Mouse (Mus musculus): ENCODE data around the gene Hbs1l.
A peak's percentile ranks its signal among the peaks of the same experiment; 100 is the strongest.

Hbs1l gene

DNA sequence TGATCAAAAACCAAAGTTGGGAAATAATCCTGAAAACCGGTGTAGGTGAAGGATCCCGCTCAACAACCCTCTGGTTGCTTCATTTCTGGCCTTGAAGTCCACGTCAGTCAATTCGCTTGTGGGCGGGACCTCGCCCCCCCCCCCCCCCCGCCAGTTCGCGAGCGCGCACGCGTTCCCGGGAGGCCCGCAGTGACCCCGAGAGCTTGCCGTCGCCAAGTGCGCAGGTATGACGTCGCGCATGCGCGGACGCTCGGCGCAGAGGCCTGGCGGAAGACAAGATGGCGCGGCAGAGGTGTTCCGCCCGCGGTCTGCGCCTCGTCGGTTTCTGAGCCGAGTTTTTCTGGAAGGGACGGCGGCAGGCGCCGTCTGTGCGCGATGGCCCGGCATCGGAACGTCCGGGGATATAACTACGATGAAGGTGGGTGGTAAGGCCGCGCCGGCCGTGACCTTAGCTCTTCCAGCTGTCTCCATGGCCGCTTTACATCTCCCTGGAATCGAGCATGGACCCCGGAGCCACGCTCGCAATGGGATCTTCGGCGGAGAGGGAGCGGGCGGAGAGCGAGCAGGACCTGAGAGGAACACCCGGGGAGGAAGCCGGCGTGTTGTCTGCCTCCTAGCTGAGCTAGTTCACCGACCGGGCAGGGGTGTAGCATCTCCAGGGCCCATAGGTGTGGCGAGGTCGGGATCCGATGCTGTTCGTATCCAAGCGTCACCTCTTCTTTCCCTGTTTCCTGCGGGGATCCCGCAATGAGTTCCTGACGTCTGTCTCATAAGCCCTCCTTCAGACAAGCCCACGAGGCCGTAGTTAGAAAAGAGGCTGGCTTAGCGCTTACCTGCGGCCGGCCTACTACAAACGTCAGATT, at the start of gene Hbs1l:
Hbs1l (plus strand) TSS at position 221 of the 863 bp plus-strand sequence.
- DNase-seq, result peak; percentile 95

DNA sequence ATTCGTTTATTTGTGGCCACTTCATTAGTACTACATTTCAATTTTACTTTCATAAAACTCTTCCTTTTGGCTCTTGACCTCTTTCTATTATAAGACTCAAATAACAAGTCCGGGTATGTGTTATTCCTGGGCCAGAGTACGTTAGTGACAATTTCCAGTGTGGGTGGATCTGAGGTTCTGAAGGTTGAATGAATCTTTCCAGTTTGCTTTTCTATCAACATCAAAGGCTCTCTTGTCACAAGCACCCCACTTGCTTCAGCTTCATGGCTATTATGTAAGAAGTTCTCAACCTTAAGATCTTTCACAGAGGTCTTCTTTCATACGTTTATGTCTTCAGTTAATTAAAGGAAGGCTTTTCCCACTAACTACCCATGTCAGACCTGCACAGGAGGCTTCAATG, 47.2 kb upstream of the Hbs1l start:
- DNase-seq, result no peak

GRCm38 (mm10) chr10:21251881-21252534, 43.8 kb upstream of the Hbs1l start:
- DNase-seq, result peak; percentile 90

DNA sequence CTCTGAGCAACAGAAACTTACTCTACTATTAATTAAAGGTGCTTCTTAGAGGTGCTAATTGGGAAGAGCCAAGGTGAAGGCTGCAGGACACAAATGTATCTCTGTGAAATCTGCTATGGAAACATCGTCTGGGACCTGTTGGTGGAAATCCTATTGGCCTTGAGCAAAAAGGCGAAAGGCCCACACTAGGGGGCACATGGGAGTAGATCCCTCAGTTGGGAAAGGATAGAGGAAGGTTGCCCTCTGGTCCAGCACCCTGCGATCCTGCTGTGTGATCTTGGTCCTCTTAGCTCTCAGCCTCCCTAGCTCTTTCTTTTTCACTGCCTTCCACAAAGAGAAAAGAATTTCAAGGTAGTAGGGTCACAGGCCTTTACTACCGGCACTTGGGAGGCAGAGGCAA, 43.0 kb upstream of the Hbs1l start:
- peak; percentile 56 for DNase-seq

- DNase-seq, result no peak
Observed at GRCm38 (mm10) chr10:21254266-21255140, 41.3 kb upstream of the Hbs1l start.

DNA sequence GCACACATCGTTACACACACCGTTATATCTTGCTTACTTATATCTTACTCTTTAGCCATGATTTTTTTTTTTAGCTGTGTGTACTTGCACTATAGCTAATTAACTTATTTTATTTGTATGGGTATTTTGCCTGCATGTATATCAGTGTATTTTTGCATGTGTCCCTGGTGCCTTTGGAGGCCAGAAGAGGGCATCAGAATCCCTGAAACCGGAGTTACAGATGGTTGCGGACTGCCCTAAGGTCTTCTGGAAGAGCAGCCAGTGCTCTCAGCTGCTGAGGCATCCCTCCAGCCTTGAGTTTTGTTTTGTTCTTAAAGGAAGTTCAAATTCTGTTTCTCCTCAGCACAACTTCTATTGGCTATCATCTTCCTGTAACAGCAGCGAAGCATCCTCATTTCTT, 38.5 kb upstream of the Hbs1l start:
- peak; percentile 42 for DNase-seq

GRCm38 (mm10) chr10:21259649-21260048, 36.1 kb upstream of the Hbs1l start:
- DNase-seq, result no peak

DNA sequence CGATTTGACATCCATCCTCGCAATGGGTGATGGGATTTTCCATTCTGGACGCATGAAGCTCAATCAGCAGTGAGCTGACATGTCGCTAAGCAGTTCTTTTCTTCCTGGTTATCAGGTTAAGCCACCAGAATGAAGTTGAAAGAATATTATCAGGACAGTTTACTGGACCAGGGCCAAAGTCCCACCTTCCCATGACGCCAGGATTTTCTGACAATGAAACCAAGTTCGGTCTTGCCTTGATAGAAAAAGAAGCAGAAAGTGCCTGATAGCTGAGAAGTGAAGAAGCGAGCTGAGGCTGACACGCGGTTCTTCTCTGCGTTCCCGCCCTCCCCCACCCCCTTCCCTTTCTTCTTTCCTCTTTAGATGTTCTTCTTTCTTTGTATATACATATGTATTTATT, 30.6 kb upstream of the Hbs1l start:
- DNase-seq, result no peak

DNA sequence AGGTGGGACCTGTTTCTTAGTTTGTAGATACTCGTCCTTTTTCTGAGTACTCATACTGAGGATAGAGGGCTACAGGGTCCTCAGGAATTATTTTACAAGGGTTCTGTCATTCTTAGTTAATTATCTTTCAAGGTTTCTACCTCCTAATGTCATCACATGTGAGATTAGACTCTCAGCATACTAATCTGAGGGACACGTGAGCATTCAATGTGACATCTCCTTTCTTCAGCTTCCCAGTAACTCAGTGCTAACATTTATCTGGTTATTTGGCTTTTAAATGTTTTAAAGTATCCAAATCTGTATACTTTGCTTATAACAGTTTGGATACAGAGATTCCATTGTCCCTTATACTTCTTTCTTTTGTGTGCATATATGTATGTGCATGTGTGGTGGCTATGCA, 28.3 kb upstream of the Hbs1l start:
- DNase-seq, result no peak

DNA sequence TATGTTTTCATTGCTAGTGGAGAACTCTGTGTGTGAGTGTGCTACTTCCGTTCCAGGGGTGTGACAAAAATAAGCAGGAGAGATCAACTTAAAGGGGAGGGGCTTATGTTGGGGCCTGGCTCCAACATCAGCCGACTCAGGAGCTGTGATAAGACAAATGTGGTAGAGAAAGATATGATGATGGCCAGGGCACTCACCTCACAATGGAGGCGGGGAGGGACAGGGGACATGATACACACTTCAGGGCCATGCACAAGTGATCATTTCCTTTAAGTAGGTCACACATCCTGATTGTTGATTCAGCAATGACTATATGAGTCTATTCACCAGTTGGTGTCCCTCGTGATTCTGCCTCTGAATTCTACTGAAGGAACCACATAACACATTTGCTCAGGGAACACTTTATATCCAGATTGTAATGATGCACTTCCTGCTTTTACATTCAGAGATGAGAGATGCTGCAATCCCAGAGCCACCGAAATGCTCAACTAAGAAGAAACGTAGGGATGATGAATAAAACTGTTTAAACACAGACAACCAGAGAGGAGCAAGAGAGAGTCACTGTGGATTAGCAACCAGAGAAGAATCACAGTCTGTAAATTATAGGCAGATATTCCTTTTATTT, 26.9 kb upstream of the Hbs1l start:
- no peak for DNase-seq

DNA sequence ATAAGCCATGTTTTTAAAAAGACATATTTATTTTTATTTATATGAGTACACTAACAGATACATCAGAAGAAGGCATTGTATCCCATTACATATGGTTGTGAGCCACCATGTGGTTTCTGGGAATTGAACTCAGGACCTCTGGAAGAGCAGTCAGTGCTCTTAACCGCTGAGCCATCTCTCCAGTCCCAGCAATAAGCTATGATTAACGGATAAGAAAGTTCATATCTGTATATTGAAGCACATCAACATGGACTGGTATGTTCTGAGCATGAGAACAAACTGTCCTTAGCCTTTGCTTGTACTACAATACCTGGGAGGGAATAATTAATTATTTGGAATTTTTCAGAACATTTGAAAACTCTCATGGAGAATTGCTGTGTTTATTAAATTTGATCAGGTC, 25.9 kb upstream of the Hbs1l start:
- DNase-seq, result no peak

DNA sequence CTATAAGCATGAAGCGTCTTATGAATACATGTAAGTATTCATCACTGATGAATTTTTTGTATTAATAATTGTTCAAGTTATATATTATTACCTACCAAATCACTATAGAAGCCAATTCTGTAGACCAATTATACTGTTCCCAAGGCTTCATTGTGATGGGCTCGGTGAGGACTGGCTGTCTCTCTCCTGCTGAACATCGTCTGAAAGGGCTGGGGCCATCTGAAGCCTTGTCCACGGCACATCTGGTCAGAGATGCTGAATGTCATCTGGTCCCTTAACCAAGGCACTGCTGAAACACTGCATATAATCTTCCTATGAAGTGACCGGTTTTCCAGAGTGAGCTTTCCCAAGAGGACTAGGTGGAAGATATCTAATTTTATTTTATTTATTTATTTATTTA, 24.9 kb upstream of the Hbs1l start:
- DNase-seq, result no peak

GRCm38 (mm10) chr10:21271310-21271709, 24.5 kb upstream of the Hbs1l start:
- no peak for DNase-seq

DNA sequence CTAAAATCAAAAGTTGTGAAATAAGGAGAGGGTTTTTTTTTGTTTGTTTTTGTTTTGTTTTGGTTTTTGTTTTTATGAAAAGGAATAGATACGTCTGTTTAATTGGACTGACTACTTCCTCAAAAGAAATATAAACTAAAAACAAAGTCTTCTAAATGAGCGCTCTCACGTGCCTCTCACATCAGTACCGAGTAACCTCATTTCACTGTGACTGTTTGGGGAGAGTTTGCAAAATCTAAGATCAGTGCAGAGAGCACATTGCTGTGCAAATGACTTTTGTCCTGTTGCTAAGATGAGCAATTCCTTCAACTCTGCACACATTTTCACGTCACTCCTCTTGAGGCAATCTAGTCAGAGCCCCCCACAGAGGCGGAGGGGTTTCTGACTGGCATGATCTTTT, 24.0 kb upstream of the Hbs1l start:
- DNase-seq, result no peak

GRCm38 (mm10) chr10:21287243-21288127, 8.3 kb upstream of the Hbs1l start:
- peak; percentile 39 for DNase-seq

- DNase-seq, result no peak
Observed at GRCm38 (mm10) chr10:21291228-21291627, 4.6 kb upstream of the Hbs1l start.

DNA sequence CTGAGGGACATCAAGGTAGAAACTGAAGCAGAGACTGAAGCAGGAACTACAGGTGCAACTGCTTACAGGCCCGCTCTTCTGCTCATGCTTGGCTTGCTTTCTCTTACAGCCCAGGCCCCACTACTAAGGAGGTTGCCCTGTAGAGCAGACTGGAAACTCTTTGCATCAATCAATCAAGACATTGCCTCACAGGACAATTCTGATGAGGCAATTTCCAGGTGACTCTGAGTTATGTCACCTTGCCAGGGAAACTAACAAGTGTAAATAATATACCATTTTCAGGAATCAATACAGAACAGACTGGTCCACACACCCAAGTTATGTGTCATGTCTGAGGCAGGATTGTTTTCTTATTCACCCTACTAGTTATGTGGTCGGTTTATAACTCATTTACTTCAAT, 1.6 kb upstream of the Hbs1l start:
- DNase-seq, result no peak

GRCm38 (mm10) chr10:21295397-21295758, 401 bp upstream of the Hbs1l start:
- DNase-seq, result no peak

DNA sequence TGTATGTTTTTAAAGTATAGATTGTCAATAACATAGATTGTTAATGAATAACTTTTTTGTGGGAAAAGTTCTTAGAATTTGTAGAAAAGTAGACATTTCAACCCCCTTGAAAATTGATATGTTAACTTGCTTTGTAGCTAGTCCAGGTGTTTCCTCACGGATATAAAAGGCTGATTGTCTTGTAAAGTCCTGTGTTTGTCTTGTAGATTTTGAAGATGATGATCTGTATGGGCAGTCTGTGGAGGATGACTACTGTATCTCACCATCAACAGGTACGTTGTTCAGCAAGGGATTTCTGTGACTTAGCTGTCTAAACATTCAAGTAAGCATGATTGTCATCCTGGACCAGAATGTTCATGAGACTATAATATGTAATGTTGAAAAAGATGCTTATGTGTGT, 3.2 kb downstream of the Hbs1l start:
- DNase-seq, result no peak

DNA sequence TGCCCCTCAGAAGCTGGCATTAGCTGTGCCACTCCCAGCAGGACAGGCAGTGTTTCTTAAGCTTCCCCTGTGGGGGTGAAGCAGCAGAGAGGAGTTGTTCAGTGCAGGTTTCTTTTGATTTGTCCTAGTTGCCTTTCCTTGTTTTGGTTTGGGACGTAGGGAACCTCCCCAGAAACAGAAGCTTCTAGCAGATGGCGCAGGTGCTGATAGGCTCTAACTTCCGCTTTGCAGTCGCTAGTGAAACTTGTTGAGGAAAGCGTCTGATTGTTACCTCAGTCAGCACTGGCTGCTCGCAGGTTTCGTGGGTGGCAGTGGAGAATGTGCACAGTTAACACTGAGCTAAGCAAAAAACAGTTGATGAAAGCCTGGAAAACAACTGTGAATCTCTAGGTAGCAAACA, 6.0 kb downstream of the Hbs1l start:
- DNase-seq, result no peak

DNA sequence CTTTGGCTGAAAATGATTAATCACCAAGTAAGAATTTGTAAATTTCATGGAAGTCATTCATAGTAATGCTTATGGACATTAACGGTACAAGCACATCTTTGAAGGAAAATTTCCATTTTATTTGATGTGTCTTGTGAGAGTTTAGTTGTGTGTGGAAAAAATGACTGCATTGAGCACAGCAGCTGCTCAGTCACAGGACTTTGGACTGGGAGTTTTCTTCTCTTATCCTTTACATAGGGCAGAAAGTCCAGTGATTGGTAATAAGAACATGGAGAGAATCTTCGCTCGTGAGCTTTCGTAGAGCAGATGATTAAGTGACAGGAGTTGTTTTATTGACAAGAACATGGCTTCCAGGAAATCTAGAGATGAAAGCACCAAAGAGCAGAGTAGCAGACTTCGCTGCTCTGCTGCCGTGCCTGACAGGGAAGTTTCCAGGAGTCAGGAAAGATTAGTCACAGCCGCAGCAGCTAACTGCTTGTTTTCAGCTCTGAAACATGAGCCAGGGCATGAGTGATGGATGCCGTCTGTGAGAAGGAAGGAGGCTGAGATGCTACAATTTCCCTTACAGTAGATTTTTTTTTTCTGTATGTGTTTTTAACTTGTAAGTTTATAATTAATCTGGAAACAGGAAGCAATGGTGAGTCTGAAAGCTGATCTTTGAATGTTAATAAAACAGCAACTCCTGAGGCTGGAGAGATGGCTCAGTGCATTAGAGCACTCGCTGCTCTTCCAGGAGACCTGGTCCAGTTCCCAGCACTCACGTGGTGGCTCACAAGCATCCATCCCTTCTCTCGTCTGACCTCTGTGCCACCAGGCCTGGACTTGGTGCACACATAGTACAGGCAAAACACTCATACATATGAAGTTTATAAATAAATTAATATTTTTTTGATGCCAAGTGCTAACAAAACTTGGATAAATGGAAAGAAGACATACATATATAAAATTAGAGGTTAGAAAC, 9.2 kb downstream of the Hbs1l start:
- DNase-seq, result no peak

Data from thymus, postnatal 14 days (tissue).